Mouse (Mus musculus): ENCODE measurements around the gene Gar1. TPM values are rescaled to one million over a fixed set of nuclear protein-coding genes. Genes with fewer than 3 reads are reported as not detected.

Gene Gar1
- total RNA-seq, 2 experiments from 2014 or later = 17.5 to 19.6 TPM

DNA sequence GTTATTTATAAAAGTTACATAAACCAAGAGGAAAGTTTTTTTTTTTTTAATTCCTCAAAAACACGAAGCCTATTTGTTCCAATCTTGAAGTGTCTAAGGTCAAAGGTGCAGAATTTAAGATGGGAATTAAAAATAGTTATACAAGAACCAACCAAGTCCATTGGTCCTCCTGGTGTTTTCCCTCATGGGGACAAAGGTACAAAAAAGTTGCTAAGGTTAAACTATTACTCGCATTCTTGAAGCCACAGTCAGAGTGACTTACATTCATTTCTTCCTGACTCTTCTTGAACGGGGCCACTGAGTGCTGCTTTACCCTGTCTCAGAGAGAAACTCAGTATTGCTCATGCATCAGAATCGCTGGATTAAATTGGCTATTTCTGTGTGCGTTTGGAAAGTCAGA lies 33.9 kb downstream of the Gar1 start:
- TF ChIP-seq CTCF (IDR thresholded peaks at IDR 0.05) = no peak
- no peak overlapping the region for H3K4me3 ChIP-seq

DNA sequence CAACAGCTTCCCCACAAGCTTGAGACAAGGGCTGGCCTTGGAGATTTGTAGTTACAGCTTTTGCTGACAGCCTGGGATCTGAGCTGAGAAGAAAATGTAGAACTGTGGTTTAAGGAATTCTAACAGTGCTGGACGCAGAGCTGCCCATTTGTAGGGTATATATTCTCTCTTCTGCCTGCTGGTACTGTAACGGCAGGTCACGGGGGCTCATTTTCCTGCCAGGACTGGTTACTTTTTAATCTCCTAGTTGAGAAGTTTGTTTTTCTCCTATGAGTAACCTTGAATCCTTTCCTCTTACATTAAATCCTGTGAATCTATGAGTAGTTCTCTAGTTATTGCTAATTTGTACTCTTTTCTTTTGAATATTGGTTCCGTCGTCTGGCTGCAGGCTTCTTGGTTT lies 37.4 kb downstream of the Gar1 start:
- DNase-seq = no peak
- no peak overlapping the region for H3K4me3 ChIP-seq
- H3K27ac ChIP-seq = no peak overlapping the region
- no peak for TF ChIP-seq CTCF (IDR thresholded peaks at IDR 0.05)
- intact Hi-C loops (cut with DNase I) = no loop called here

More for the DNA sequence above, 33.9 kb downstream of the Gar1 start:
- no peak overlapping the region for H3K27ac ChIP-seq
- intact Hi-C loops (cut with DNase I) = no loop called here
- DNase-seq = no peak

DNA sequence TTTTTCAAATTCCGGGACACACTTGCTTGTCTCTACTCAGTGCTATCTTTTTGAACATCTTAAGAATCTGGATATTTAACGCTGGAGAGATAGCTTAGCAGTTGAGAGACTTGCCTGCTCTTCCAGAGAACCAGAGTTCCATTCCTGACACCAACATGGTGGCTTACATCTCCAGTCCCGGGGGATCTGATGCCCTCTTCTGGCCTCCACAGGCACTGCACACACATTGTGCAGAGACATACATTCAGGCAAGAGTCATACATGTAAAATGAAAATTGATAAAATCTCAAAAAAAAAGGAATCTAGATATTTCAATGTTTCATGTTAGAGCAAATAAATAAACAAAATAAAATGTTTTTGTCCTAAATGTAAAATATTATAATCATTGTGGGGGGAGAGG lies 48.5 kb downstream of the Gar1 start:
- intact Hi-C loops (cut with DNase I) = no loop called here
- no peak overlapping the region for H3K4me3 ChIP-seq
- H3K27ac ChIP-seq = no peak overlapping the region
- DNase-seq = no peak
- TF ChIP-seq CTCF (IDR thresholded peaks at IDR 0.05) = peak; percentile 13; the same call in 1 of the 2 replicates

DNA sequence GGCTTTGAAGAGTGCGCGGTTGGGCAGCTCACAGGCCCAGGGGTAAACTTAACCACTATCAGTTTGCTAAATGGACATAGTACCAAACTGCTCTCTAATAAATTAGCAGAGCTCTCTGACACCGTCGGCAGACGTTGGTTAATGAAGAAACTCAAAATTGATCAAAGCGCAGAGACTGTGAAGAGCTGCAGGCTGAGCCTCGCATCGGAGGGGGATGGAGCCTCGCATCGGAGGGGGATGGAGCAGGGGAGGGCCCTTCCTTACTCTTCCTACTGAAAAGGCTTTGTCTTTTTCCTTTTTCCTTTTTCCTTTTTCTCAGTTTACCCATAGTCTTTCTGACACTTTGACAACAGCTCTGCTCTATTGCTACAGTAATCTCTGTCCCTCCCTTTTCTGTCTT lies 49.8 kb downstream of the Gar1 start:
- intact Hi-C loops (cut with DNase I) = no loop called here
- no peak overlapping the region for H3K27ac ChIP-seq
- no peak for TF ChIP-seq CTCF (IDR thresholded peaks at IDR 0.05)
- H3K4me3 ChIP-seq = no peak overlapping the region
- no peak for DNase-seq

Other genes with a start within 250 kb of the Gar1 start
- 10 to 100 TPM; 19.3 to 19.6 TPM for gene Egf, start 76.1 kb downstream of the Gar1 start, total RNA-seq (2021)
- not detected for gene Lrit3, start 27.4 kb downstream of the Gar1 start, total RNA-seq (2021)
- not detected for gene Rrh, start 8.8 kb downstream of the Gar1 start, total RNA-seq (2021)
- not detected for gene Cfi, start 4.5 kb upstream of the Gar1 start, total RNA-seq (2021)
- gene Pla2g12a, start 47.2 kb upstream of the Gar1 start, total RNA-seq (2021) = 100 to 1,000 TPM in 1 of 2 experiments, 10 to 100 TPM in 1; 86.2 to 154 TPM
- 1 to 10 TPM; 2.2 to 2.6 TPM for gene Casp6, start 70.0 kb upstream of the Gar1 start, total RNA-seq (2021)
- gene Mcub, start 138.8 kb upstream of the Gar1 start, total RNA-seq (2021) = 1 to 10 TPM in 1 of 2 experiments, under 1 TPM in 1; 0.82 to 1.1 TPM
- gene Sec24b, start 230.2 kb upstream of the Gar1 start, total RNA-seq (2021) = 10 to 100 TPM; 24.9 to 28.8 TPM